Mouse (Mus musculus): ENCODE results near the gene Amdhd2.

Gene Amdhd2

GRCm38 (mm10) chr17:24163176-24163962, at the start of gene Amdhd2:
Amdhd2 (minus strand) TSS chr17:24163766.
- DNase-seq, result peak; percentile 97 to 99

DNA sequence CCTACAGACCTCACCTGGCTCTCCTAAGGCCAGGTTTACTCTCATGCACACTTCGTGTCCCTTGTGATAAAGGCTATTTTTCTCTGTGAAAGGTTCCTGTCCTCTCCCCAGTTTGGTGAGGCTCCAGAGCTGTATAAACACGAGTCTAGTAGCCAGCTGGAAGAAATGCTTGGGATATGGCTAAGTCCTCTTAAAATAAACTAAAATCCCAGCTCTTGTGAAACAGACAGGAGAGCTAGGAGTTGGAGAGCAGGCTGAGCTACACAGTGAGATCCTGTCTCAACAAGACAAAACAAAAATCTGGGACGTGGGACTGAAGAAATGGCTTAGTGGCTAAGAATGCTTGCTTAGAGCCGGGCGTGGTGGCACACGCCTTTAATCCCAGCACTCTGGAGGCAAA, 49.6 kb upstream of the Amdhd2 start:
- no peak for DNase-seq

GRCm38 (mm10) chr17:24212441-24213018, 49.0 kb upstream of the Amdhd2 start:
- no peak for DNase-seq

- peak; percentile 35 to 42 for DNase-seq
Measured at GRCm38 (mm10) chr17:24211631-24212440, 48.3 kb upstream of the Amdhd2 start.

DNA sequence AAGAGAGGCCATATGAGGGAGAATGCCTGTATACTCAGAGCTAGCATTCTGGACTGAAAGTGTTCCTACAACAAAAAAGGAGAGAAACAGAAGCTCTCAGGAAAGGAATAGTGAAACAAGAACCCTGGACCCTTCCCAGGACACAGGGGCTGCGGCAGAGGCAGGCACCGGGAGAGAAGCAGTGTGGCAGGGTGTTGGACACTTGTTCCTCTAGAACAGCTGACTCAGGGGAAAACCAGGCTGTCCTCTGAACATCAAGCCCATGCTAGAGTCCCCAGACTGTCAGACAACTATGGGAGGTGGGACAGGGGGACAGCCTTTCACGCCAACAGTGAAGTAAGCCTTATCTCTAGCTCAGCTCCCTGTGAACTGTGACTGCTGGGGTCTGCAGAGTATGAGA, 47.0 kb upstream of the Amdhd2 start:
- no peak for DNase-seq

DNA sequence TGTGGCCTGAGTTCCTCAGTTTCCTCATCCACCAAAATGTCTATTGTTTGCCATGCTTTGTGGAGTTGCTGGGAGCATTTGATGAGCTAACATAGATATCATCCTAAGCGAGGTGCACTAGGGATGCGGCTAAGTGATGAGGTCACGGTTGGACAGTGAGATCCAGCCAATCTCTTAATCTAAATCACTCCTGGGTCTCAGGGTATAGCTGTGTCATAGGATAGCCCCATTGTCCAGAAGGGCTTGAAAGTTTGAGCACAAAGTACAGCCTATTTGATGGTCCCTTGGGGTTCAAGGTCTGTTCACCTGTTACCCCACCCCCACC, 46.3 kb upstream of the Amdhd2 start:
- no peak for DNase-seq

- peak in 1 of 2 experiments; percentile 7 for DNase-seq
Measured at GRCm38 (mm10) chr17:24209043-24209915, 45.7 kb upstream of the Amdhd2 start, which contains the start of gene Ntn3. Ntn3 (minus strand) TSS chr17:24209531.

DNA sequence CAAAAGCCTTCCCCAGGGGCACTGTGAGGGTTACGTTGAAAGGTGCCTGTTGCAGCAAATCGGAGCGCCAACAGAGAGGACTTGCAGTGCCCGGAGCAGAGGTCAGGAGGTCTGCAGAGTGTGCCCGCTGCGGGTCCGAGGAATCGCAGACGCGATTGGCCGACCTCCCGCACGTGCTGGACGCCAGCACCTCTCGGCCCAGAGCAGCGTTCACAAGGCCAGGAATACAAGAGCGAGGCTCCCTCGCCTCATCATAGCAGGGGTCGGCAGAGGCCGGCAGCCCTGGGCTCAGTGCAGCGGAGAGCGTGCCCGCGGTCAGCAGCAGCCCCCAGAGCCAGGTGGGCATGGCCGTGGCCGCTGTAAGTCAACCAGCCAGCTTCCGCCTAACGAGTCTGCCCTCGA, 45.1 kb upstream of the Amdhd2 start:
- DNase-seq, result peak in 1 of 2 experiments; percentile 14

DNA sequence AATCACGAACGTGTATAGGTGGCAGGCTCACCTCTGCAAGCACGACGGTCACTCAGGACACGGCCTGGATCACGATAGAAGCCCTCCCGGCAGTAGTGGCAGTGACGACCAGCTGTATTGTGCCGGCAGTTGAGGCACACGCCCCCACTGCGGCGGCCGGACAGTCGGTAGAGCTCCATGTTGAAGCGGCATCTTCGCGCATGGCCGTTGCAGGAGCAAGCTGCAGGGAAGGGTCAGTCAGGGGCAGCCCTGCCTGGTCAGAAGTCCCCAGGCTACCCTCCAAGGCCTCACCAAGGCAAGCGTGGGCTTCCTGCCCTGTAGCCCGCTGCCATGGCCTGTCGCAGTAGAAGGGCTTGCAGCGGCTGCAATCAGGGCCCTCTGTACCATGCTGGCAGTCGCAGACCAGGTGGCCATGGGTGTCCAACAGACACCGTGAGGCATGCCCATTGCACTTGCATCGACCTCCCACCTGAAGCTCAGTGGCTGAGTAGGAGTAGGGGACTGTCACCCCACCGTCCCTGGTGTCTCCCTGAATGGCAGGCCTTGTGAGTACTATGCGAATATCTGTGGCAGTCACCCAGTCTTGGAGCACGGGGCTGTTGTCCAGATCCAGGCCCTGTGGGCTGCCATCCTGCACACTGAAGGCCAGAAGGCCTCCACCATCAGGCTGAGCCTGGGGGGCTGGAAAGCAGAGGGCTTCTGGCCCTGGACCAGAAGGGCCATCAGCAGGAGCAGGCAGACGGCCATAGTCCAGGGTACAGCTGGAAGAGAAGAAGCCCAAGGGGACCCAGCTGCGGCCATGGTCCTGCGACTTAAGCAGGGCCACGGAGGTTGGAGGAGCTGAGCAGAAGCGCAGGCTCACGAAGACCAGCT, 44.4 kb upstream of the Amdhd2 start:
- DNase-seq, result no peak

DNA sequence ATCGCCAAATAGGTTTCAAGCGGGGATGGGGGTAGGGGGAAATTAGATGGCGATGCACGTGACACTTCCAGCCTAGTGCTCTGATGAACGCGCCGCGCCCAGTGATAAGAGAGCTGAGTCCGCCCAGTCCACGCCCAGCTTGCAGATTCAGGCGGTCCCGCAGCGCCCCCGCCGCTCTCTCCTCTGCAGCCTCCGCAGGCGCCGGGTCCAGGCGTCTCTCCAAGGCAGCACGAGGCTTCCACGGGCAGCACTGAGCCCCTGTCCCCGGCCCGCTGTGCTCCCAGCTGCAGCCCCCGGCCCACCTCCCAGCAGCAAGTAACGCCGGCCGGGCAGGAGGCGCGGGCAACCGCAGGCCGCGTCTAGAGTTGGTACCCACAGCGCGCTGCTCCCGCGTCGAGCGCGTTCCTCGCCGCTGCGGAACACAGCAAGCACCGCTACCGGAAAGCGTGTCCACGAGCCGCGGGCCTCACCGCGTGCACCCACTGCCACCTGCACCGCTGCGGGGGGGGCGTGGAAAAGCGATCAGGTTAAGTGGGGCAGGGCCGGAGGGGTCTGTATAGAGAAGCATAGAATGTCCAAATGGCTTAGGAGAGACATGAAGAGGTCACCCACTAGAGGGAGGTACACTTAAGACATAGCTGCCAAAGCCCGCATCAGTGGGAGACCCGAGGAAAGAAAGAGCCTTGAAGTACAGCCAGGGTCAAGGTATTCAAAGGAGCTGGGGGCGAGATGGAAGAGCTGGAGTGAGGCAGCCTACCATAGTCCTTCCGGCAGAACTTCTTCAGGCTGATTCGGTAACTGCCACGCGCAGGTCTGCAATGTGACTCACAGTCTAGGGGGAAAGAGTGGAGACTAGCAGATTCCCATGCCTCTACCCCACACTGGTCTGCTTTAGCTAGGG, 43.1 kb upstream of the Amdhd2 start:
- peak in 1 of 2 experiments; percentile 19 for DNase-seq

DNA sequence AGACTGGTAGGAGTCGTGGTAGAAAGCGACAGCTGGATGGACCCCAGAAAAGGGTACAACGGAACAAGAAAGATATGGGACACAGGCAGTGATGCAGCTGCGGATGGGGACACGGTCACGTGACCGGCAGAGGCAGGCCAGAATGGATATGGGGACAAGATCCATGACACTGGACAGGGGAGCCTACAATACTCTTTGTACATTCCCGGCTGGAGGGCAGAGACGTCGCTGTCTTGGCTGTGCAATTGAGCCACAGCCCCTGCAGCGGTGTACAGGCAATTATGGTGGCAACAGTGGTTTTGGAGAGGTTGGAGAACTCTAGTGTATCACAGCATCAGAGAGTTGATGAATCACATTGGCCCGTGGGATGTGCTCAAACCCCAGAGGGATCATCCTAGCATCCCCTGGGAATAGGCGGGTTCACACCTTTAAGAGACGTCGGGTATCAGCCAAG, 42.4 kb upstream of the Amdhd2 start:
- DNase-seq, result peak in 1 of 2 experiments; percentile 44

GRCm38 (mm10) chr17:24205284-24205888, 41.8 kb upstream of the Amdhd2 start, which contains the start of gene Tbc1d24:
Tbc1d24 (minus strand) TSS chr17:24205562.
- DNase-seq, result peak; percentile 89 to 90

GRCm38 (mm10) chr17:24204846-24205245, 41.3 kb upstream of the Amdhd2 start:
- no peak for DNase-seq

DNA sequence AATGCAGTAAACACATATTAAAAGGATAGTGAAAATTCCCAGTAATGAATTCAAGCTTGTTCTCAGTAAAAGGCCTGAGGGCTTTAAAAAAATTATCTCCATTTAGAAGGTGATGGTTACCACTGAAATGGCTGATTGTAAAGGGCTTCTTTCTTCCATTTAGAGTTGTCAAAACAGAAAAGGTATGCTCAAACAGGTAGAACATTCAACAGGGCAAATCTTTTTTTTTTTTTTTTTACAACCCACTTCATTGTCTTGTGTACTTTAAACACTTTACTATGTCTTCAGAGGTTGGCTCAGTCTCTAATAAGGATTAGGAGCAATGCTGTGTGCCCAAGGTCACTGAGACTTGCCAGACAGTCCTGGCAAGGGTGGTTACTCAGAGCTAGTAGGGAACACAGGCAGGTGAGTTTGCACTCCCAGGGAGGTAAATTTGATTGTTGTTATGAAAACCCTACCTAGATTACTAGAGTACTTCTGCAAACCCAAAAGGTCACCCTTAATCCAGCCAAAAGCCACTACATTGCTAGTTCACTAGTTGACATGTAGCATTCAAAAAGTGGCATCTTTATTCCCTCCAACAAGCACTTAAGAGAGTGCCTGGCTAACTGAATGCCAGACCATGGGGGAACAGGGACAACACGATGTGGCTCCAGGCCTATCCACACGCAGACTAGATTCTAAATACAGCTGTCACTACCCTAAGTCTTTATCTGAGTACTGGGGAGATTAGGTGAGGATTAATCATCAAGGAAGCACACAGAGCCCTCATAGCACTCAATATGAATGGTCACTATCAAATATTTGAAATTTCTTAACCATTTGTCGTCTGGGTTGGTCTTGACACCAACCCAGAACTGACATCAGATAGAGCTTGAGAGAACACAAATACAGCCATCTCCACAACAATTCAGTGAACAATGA, 40.3 kb upstream of the Amdhd2 start:
- no peak for DNase-seq

- no peak for DNase-seq
Measured at GRCm38 (mm10) chr17:24203068-24203467, 39.5 kb upstream of the Amdhd2 start.

DNA sequence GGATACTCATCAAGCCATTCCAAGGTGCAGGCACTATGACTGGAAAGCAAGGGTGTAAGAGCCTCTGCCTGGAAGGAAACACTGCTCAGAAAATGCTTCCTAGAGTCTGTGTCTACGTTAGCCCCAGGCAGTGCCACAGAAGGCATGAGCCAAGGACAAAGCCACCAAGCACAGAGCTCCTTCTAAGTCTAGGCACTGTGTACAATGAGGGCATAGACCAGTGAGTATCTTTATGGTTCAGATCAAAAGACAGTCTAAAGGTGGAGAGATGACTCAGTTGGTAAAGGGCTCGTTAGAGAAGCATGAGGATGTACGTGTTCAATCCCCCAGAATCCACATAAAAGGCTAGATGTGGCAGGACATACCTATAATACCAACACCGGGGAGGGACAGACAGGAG, 37.5 kb upstream of the Amdhd2 start:
- no peak for DNase-seq

- DNase-seq, result peak in 1 of 2 experiments; percentile 28
Measured at GRCm38 (mm10) chr17:24199741-24200140, 36.2 kb upstream of the Amdhd2 start.

DNA sequence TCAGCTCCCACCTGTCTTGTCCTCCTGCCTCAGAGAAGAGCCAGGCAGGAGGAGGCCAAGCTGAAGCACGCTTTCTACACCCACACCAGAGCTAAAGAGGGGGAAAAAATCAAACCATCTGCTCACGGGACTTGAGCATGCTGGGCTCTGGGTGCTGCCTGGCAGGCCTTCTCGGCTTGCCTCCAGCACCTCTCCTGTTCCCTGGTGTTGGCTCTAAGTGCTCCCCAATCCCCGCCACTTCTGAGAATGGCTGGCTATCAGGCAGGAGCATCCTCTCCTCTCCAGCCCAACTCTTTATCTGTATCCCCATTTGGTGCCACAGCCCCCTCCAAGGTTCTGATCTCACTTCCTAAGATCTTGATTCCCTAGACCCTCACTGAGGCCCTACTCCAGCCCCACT, 35.7 kb upstream of the Amdhd2 start:
- DNase-seq, result no peak
